Mouse (Mus musculus) embryonic fibroblast, embryonic 13.5 days (primary cell): ENCODE measurements around the gene Gm48551.

Experiments used
- CTCF ChIP-seq: IDR thresholded peaks from 2 replicates; pipeline ENCODE4 v1.5.1; 2011; ENCODE audit warnings: mild to moderate bottlenecking, control low read depth, low read length, moderate library complexity, borderline replicate concordance; ENCODE audit not compliant: insufficient read depth
- POLR2A ChIP-seq: IDR thresholded peaks from 2 replicates; pipeline ENCODE4 v1.6.1; 2011; ENCODE audit warnings: low read depth, mild to moderate bottlenecking, control low read depth, low read length, moderate library complexity

GRCm38 (mm10) chr10:81367207-81367495 is 17.1 kb upstream of the Gm48551 start:
- TF ChIP-seq POLR2A (no peak), CTCF (no peak)
